Mouse (Mus musculus): ENCODE data around the gene Lmbr1l. TPM values are rescaled to one million over a fixed set of nuclear protein-coding genes. Genes with fewer than 3 reads are reported as not detected.
"Not testable (repeated sequence)": the region's sequence is repeated elsewhere in the genome, so short reads cannot be mapped to it uniquely, and the experiment has no call there.

The Lmbr1l gene
- polyA plus RNA-seq, 1 experiment from 2014 or later: 4.7 TPM

DNA sequence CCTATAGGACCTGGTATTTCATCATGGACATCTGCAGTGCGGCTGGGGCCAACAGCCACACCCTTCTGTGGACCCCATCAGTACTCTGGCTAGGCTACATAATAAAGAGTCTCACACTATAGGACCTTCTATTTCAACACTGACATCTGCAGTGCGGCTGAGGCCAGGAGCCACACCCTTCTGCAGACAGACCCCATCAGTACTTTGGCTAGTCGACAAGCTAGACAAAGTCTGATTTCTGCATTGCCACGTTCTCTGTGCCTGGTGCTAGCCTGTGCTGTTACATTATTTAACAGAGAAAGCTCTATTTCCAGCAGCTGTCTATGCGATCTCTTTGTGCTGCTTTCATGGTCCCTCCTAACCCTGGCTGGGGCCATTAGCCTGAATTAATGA, 34.0 kb upstream of the Lmbr1l start:
- 0 out of 2 replicates have a peak, but pooled peaks cover 4% of the 10 kb centered on the region for H3K36me3 ChIP-seq (replicated peaks)
- H3K4me2 ChIP-seq: peak overlapping the region; percentile 35
- H3K27ac ChIP-seq (replicated peaks): no peak overlapping the region
- H3K9ac ChIP-seq: no peak overlapping the region
- ATAC-seq (ENCODE audit: insufficient read depth): no peak
- H3K4me1 ChIP-seq (replicated peaks): peaks cover 22% of the 10 kb centered on the region
- H3K9me3 ChIP-seq (replicated peaks): no peaks in the 10 kb centered on the region
- H3K27me3 ChIP-seq: peaks cover 26% of the 10 kb centered on the region
- 36% methylated on average over 5 of the region's 5 CpGs for WGBS (ENCODE audit: insufficient replicate concordance)
- H3K4me3 ChIP-seq (replicated peaks): peak overlapping the region; percentile 27

DNA sequence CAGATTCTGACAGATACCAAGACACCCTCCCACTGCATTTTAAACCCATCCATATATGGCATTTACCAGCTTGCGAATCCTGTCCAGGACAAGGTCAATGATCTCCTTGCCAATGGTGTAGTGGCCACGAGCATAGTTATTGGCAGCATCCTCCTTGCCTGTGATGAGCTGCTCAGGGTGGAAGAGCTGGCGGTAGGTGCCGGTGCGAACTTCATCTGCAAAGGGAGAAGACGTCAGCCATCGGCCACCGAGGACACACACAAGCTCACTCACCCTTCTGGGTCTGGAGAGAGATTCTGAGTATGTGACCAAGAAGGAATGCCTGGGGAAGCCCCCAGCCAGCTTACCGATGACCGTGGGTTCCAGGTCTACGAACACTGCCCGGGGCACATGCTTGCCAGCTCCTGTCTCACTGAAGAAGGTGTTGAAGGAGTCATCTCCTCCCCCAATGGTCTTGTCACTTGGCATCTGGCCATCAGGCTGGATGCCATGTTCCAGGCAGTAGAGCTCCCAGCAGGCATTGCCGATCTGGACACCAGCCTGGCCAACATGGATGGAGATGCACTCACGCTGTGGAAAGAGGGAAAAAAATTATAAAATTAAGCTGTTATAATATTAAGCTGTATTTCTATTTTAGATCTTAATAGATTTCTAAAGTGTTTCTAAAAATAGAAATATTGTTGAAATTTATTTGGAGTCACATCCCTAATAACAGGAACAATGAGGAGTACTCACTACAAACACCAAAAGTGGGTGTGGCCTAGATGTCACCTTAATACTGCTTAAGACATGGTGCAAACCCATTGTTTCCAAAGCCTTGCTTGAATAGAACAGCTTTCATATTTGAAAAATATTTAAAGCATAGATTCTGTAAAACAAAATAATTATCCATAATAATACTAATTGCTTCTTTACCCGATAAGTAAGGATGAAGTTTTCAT, 33.4 kb upstream of the Lmbr1l start:
- H3K4me3 ChIP-seq (replicated peaks): peak overlapping the region; percentile 27; the same call in 1 of the 2 replicates
- H3K36me3 ChIP-seq (replicated peaks); ATAC-seq (ENCODE audit: insufficient read depth); H3K27ac ChIP-seq (replicated peaks); H3K4me2 ChIP-seq; H3K9ac ChIP-seq; H3K9me3 ChIP-seq (replicated peaks): not testable (repeated sequence)
- H3K27me3 ChIP-seq: peaks cover 26% of the 10 kb centered on the region
- H3K4me1 ChIP-seq (replicated peaks): peaks cover 22% of the 10 kb centered on the region
- WGBS (ENCODE audit: insufficient replicate concordance): 80% methylated on average over 11 of the region's 15 CpGs

DNA sequence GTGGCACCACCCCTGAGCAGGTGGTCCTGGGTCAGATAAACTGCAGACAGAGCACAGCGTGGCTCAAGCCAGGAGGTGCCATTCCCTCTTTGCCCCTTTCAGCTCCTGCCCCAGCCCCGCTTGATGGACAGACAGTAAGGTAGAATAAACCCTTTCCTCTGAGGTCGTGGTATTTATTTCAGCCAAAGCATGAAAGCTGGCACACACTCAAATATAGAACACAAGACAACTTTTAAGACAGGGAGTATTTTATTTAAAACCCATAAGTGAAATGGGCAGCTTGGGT, 31.5 kb upstream of the Lmbr1l start:
- Histone ChIP-seq H3K4me1 (replicated peaks) (peaks cover 17% of the 10 kb centered on the region), H3K27me3 (peaks cover 21% of the 10 kb centered on the region), H3K36me3 (replicated peaks) (0 out of 2 replicates have a peak, but pooled peaks cover 4% of the 10 kb centered on the region), H3K4me2 (no peak overlapping the region), H3K9ac (no peak overlapping the region), H3K27ac (replicated peaks) (no peak overlapping the region), H3K4me3 (replicated peaks) (no peak overlapping the region), H3K9me3 (replicated peaks) (no peaks in the 10 kb centered on the region)
- no peak for ATAC-seq (ENCODE audit: insufficient read depth)
- WGBS (ENCODE audit: insufficient replicate concordance): 68% methylated on average over 3 of the region's 3 CpGs

DNA sequence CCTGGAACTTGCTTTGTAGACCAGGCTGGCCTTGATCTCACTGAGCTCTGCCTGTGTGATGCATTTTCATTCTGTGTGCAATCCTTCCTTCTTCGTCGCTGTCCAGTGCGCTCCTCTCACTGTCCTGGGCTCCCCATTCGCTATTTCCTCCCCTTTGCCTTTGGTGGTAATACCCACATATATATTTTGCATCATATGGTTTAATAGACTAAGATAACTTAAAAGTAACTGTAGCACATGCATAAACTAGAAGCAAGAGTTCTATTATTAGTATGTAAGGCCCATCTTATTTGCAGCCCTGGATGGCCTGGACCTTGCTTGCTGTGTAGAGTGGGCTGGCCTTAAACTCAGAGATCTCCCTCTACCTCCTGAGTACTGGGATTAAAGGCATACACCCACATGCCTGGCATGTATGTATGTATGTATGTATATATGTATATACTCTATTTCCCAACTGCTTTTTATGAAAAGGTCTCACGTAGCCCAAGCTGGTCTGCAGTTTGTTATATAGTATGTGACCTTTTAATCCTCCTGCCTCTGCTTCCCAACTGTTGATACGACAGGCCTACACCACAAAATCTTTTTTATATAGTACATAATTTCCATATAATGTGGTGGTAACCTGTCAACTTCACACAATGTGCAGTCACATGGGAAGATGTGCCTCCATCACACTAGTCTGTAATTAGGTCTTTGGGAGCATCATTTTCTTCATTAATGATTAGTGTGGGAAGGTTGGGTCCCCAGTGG, 31.0 kb upstream of the Lmbr1l start:
- no peak for ATAC-seq (ENCODE audit: insufficient read depth)
- Histone ChIP-seq H3K4me3 (replicated peaks) (no peak overlapping the region), H3K36me3 (replicated peaks) (0 out of 2 replicates have a peak, but pooled peaks cover 4% of the 10 kb centered on the region), H3K27ac (replicated peaks) (no peak overlapping the region), H3K27me3 (peaks cover 16% of the 10 kb centered on the region), H3K9ac (no peak overlapping the region), H3K9me3 (replicated peaks) (no peaks in the 10 kb centered on the region), H3K4me1 (replicated peaks) (peaks cover 17% of the 10 kb centered on the region), H3K4me2 (no peak overlapping the region)
- 72% methylated on average over 6 of the region's 6 CpGs for WGBS (ENCODE audit: insufficient replicate concordance)

DNA sequence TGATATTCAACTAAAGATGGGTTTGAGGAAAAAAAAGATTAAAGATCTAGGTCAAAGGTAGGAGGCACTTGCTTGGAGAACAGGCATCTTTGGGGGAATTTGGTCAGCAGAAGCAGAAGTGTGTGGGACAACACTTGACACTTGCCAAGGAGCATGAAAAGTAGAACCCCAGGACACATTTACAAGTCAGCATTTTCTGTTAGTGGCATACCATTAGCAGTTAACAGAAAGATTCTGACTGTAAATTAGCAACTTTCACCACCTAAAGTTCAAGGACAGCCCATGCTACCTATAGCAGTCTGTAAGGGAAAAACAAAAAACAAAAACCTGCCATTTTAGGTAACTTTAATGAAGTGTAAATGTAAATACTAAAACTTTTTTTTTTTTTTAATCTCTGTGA, 30.4 kb upstream of the Lmbr1l start:
- H3K4me2 ChIP-seq: no peak overlapping the region
- H3K9me3 ChIP-seq (replicated peaks): no peaks in the 10 kb centered on the region
- H3K27me3 ChIP-seq: peaks cover 9% of the 10 kb centered on the region
- no peak for ATAC-seq (ENCODE audit: insufficient read depth)
- H3K9ac ChIP-seq: no peak overlapping the region
- H3K4me3 ChIP-seq (replicated peaks): no peak overlapping the region
- H3K27ac ChIP-seq (replicated peaks): no peak overlapping the region
- peaks cover 14% of the 10 kb centered on the region for H3K4me1 ChIP-seq (replicated peaks)
- H3K36me3 ChIP-seq (replicated peaks): 0 out of 2 replicates have a peak, but pooled peaks cover 4% of the 10 kb centered on the region

DNA sequence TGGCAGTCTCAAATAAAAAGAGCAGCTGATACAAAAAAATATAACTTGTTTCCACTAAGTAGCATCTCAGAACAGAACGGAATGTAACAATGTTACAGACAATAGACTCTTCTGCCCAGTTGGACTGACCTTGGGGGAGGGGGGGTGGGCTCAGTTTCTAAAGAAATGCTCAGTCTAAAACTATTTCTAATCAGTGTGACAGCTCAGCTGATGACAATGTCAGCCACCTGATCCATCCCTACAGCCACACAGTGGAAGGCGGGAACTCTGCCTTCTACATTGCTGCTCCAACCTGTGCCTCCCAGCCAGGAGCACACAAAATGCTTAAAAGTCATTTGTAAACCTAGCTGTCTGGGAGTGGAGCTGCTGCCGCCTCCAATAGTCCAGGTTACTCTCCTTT, 29.9 kb upstream of the Lmbr1l start:
- Histone ChIP-seq H3K27ac (replicated peaks) (no peak overlapping the region), H3K27me3 (peaks cover 4% of the 10 kb centered on the region), H3K36me3 (replicated peaks) (0 out of 2 replicates have a peak, but pooled peaks cover 4% of the 10 kb centered on the region), H3K4me1 (replicated peaks) (peaks cover 9% of the 10 kb centered on the region), H3K9me3 (replicated peaks) (no peaks in the 10 kb centered on the region), H3K4me3 (replicated peaks) (no peak overlapping the region), H3K4me2 (no peak overlapping the region), H3K9ac (no peak overlapping the region)
- ATAC-seq (ENCODE audit: insufficient read depth): no peak
- WGBS (ENCODE audit: insufficient replicate concordance): 66% methylated on average over 3 of the region's 3 CpGs

DNA sequence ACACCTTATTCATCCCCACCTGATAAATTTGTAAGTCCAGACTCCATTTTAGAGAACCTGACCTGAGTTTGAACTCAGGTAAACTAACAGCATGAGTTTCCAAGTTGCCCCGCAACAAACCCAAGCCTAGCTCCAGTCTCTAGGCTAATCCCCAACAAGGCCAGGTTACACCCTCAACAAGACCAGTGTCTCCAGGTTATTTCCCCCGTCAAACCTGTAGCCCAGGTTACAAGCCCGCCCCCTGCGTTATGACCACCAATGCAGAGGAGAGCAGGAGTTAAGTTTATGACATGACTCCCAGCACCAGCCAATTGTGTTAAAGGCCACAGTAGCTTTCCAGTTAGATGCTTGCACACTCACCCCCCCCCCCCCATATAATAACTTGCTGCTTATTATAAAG, 25.1 kb upstream of the Lmbr1l start:
- no peak overlapping the region for H3K4me3 ChIP-seq (replicated peaks)
- 78% methylated on average over 4 of the region's 4 CpGs for WGBS (ENCODE audit: insufficient replicate concordance)
- no peaks in the 10 kb centered on the region for H3K27me3 ChIP-seq
- no peaks in the 10 kb centered on the region for H3K36me3 ChIP-seq (replicated peaks)
- no peak overlapping the region for H3K9ac ChIP-seq
- ATAC-seq (ENCODE audit: insufficient read depth): no peak
- no peak overlapping the region for H3K27ac ChIP-seq (replicated peaks)
- no peak overlapping the region for H3K4me2 ChIP-seq
- H3K4me1 ChIP-seq (replicated peaks): peaks cover 6% of the 10 kb centered on the region; the same call in 1 of the 2 replicates
- H3K9me3 ChIP-seq (replicated peaks): no peaks in the 10 kb centered on the region

DNA sequence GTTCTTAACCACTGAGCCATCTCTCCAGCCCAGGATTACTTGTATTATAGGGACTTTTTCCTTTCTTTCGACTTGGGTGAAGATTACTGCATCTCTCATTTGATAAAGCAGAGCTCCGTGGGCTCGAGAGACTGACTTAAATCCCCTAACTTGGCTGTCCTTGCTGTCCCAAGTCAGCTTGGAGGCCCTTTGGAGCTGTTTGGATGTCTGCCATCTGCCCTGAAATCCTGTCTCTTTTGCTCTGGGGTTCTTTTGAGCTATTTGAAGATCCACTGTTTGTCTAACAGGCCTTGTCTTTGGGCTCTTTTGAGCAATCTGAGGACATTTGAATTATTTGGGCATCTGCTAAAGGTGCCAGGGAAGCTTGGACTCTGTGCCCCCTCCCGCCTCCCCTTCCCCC, 24.1 kb upstream of the Lmbr1l start:
- H3K9ac ChIP-seq: no peak overlapping the region
- peaks cover 6% of the 10 kb centered on the region; the same call in 1 of the 2 replicates for H3K4me1 ChIP-seq (replicated peaks)
- ATAC-seq (ENCODE audit: insufficient read depth): no peak
- WGBS (ENCODE audit: insufficient replicate concordance): 68% methylated on average over 4 of the region's 4 CpGs
- no peak overlapping the region for H3K27ac ChIP-seq (replicated peaks)
- no peaks in the 10 kb centered on the region for H3K9me3 ChIP-seq (replicated peaks)
- no peak overlapping the region for H3K4me2 ChIP-seq
- no peaks in the 10 kb centered on the region for H3K36me3 ChIP-seq (replicated peaks)
- no peak overlapping the region for H3K4me3 ChIP-seq (replicated peaks)
- no peaks in the 10 kb centered on the region for H3K27me3 ChIP-seq

DNA sequence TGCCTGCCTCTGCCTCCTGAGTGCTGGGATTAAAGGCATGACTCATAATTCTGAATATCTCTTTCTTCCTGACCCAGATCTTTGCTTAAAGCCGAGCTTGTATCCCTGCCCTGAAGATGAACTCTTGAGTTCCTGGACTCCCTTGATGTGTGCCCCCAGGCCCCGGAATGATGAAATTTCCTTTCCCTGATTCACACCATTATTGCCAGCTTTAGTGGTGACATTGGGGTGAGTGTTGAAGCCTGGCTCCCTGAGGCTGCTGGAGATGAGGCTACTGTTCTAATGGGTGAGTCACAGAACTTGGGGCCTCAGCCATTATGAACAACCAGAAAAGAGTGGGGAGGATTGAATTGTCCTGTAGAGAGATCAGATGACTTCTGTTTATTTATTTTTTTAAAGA, 23.5 kb upstream of the Lmbr1l start:
- Histone ChIP-seq H3K36me3 (replicated peaks) (no peaks in the 10 kb centered on the region), H3K27ac (replicated peaks) (no peak overlapping the region), H3K4me1 (replicated peaks) (peaks cover 9% of the 10 kb centered on the region; the same call in 1 of the 2 replicates), H3K4me3 (replicated peaks) (no peak overlapping the region), H3K4me2 (no peak overlapping the region), H3K9me3 (replicated peaks) (no peaks in the 10 kb centered on the region), H3K27me3 (no peaks in the 10 kb centered on the region), H3K9ac (no peak overlapping the region)
- no peak for ATAC-seq (ENCODE audit: insufficient read depth)
- 61% methylated on average over 2 of the region's 2 CpGs for WGBS (ENCODE audit: insufficient replicate concordance)

DNA sequence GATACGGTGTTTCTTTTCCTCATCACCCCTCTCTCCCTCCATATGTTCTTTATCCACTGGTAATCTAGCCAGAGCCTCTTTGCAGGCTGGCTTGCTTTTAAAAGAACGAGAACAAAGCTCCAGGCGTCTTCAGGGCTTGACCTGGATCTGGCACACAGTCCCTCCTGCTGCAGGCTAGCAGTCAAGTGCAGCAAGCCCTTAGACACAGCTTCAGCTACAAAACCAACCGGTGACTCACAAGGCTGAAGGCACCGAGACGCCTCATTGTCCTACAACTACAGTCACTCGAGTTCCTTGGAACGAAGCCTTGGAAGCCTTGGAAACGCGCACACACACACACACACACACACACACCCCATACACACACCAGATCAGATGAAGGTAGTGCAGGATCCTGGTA, 22.8 kb upstream of the Lmbr1l start:
- Histone ChIP-seq H3K27me3 (no peaks in the 10 kb centered on the region), H3K4me2 (no peak overlapping the region), H3K4me3 (replicated peaks) (no peak overlapping the region), H3K9me3 (replicated peaks) (no peaks in the 10 kb centered on the region), H3K27ac (replicated peaks) (no peak overlapping the region), H3K4me1 (replicated peaks) (peaks cover 14% of the 10 kb centered on the region), H3K9ac (no peak overlapping the region), H3K36me3 (replicated peaks) (no peaks in the 10 kb centered on the region)
- 72% methylated on average over 10 of the region's 10 CpGs for WGBS (ENCODE audit: insufficient replicate concordance)
- ATAC-seq (ENCODE audit: insufficient read depth): no peak

DNA sequence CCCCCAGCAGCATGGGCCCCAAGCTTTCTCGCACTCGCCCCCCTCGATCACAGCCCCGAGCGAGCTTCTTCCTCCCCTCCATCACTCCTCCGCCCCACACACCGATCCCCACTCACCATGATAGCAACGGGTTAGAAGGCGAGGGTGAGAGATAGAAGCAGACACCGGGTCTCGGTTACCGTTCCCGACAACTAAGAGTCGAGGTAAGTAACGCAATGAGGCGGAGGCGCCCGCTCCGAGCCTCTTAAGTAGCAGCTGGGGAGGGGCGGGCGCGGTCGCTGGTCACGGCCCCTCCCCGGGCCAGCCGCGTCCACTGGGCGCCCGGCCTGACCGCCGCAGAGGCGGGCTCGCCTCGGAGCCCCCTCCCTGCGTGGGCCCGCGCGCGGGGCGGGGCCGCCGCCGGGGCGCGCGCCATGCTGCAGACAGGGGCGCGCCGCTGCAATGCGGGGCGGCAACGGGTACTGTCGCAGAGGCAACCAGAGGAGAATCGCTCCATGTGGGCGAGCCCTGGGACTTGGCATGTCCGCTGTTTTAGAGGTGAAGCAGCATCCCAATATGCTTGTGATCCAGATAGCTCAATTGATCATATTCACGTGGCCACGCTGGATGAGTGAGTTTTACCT, 16.3 kb upstream of the Lmbr1l start, which contains the start of gene Tuba1b:
TSS of gene Tuba1b (minus strand) at position 349 of the 623 bp plus-strand sequence.
- ATAC-seq (ENCODE audit: insufficient read depth): peak; percentile 94
- H3K9me3 ChIP-seq (replicated peaks): no peaks in the 10 kb centered on the region
- H3K4me1 ChIP-seq (replicated peaks): peaks cover 33% of the 10 kb centered on the region

More for the DNA sequence above, 16.3 kb upstream of the Lmbr1l start, which contains the start of gene Tuba1b:
- Histone ChIP-seq H3K9ac (peak within 1 kb of the TSS; percentile 93), H3K27me3 (no peaks in the 10 kb centered on the region), H3K27ac (replicated peaks) (peak within 1 kb of the TSS; percentile 98), H3K4me3 (replicated peaks) (peak within 1 kb of the TSS; percentile 91), H3K36me3 (replicated peaks) (peaks cover 23% of the 10 kb centered on the region), H3K4me2 (peak within 1 kb of the TSS; percentile 94)
- under 1% methylated on average over 58 of the region's 58 CpGs for WGBS (ENCODE audit: insufficient replicate concordance)
